Mouse (Mus musculus): ENCODE results near the gene Atp8b5.

The Atp8b5 gene

GRCm38 (mm10) chr4:43374266-43374665 is 107.3 kb downstream of the Atp8b5 start:
- in situ Hi-C loops (cut with MboI; ENCODE audit: low pct_unique_long_range_greater_than_20kb in 1 of 2, low sequenced_read_pairs in 2 of 2, unreplicated experiment in 1 of 2) = no loop called here

GRCm38 (mm10) chr4:43379601-43380000 is 112.6 kb downstream of the Atp8b5 start:
- in situ Hi-C loops (cut with MboI; ENCODE audit: low pct_unique_long_range_greater_than_20kb in 1 of 2, low sequenced_read_pairs in 2 of 2, unreplicated experiment in 1 of 2) = no loop called here

- in situ Hi-C loops (cut with MboI; ENCODE audit: low pct_unique_long_range_greater_than_20kb in 1 of 2, low sequenced_read_pairs in 2 of 2, unreplicated experiment in 1 of 2) = loop anchor here in 1 of 2 experiments (5.0 kb wide), 1 partner anchor 41 kb away; no protein-coding TSS in a partner anchor
Measured at GRCm38 (mm10) chr4:43380951-43381350, 114.0 kb downstream of the Atp8b5 start.

GRCm38 (mm10) chr4:43381408-43382154 is 114.6 kb downstream of the Atp8b5 start, which contains the start of gene Rusc2:
Gene Rusc2 (plus strand): TSS chr4:43381979.
- in situ Hi-C loops (cut with MboI; ENCODE audit: low pct_unique_long_range_greater_than_20kb in 1 of 2, low sequenced_read_pairs in 2 of 2, unreplicated experiment in 1 of 2) = loop anchor here in 1 of 2 experiments (5.0 kb wide), 1 partner anchor 41 kb away; no protein-coding TSS in a partner anchor

- in situ Hi-C loops (cut with MboI; ENCODE audit: low pct_unique_long_range_greater_than_20kb in 1 of 2, low sequenced_read_pairs in 2 of 2, unreplicated experiment in 1 of 2) = loop anchor here in 1 of 2 experiments (5.0 kb wide), 1 partner anchor 40 kb away; no protein-coding TSS in a partner anchor
Measured at GRCm38 (mm10) chr4:43382155-43383020, 115.4 kb downstream of the Atp8b5 start.

GRCm38 (mm10) chr4:43383246-43384082 is 116.5 kb downstream of the Atp8b5 start:
- in situ Hi-C loops (cut with MboI; ENCODE audit: low pct_unique_long_range_greater_than_20kb in 1 of 2, low sequenced_read_pairs in 2 of 2, unreplicated experiment in 1 of 2) = loop anchor here in 1 of 2 experiments (5.0 kb wide), 1 partner anchor 39 kb away; no protein-coding TSS in a partner anchor

GRCm38 (mm10) chr4:43384083-43384460 is 117.1 kb downstream of the Atp8b5 start:
- in situ Hi-C loops (cut with MboI; ENCODE audit: low pct_unique_long_range_greater_than_20kb in 1 of 2, low sequenced_read_pairs in 2 of 2, unreplicated experiment in 1 of 2) = loop anchor here in 1 of 2 experiments (5.0 kb wide), 1 partner anchor 38 kb away; no protein-coding TSS in a partner anchor

- in situ Hi-C loops (cut with MboI; ENCODE audit: low pct_unique_long_range_greater_than_20kb in 1 of 2, low sequenced_read_pairs in 2 of 2, unreplicated experiment in 1 of 2) = loop anchor here in 1 of 2 experiments (5.0 kb wide), 1 partner anchor 38 kb away; no protein-coding TSS in a partner anchor
Measured at GRCm38 (mm10) chr4:43384541-43384940, 117.6 kb downstream of the Atp8b5 start.

GRCm38 (mm10) chr4:43386932-43387331 is 120.0 kb downstream of the Atp8b5 start:
- in situ Hi-C loops (cut with MboI; ENCODE audit: low pct_unique_long_range_greater_than_20kb in 1 of 2, low sequenced_read_pairs in 2 of 2, unreplicated experiment in 1 of 2) = no loop called here

GRCm38 (mm10) chr4:43389390-43389789 is 122.4 kb downstream of the Atp8b5 start:
- in situ Hi-C loops (cut with MboI; ENCODE audit: low pct_unique_long_range_greater_than_20kb in 1 of 2, low sequenced_read_pairs in 2 of 2, unreplicated experiment in 1 of 2) = no loop called here

- in situ Hi-C loops (cut with MboI; ENCODE audit: low pct_unique_long_range_greater_than_20kb in 1 of 2, low sequenced_read_pairs in 2 of 2, unreplicated experiment in 1 of 2) = no loop called here
Measured at GRCm38 (mm10) chr4:43389845-43390440, 123.0 kb downstream of the Atp8b5 start.

GRCm38 (mm10) chr4:43391521-43392050 is 124.6 kb downstream of the Atp8b5 start:
- in situ Hi-C loops (cut with MboI; ENCODE audit: low pct_unique_long_range_greater_than_20kb in 1 of 2, low sequenced_read_pairs in 2 of 2, unreplicated experiment in 1 of 2) = no loop called here

- in situ Hi-C loops (cut with MboI; ENCODE audit: low pct_unique_long_range_greater_than_20kb in 1 of 2, low sequenced_read_pairs in 2 of 2, unreplicated experiment in 1 of 2) = no loop called here
Measured at GRCm38 (mm10) chr4:43394345-43394891, 127.5 kb downstream of the Atp8b5 start.

- in situ Hi-C loops (cut with MboI; ENCODE audit: low pct_unique_long_range_greater_than_20kb in 1 of 2, low sequenced_read_pairs in 2 of 2, unreplicated experiment in 1 of 2) = no loop called here
Measured at GRCm38 (mm10) chr4:43395147-43395546, 128.2 kb downstream of the Atp8b5 start.

- in situ Hi-C loops (cut with MboI; ENCODE audit: low pct_unique_long_range_greater_than_20kb in 1 of 2, low sequenced_read_pairs in 2 of 2, unreplicated experiment in 1 of 2) = no loop called here
Measured at GRCm38 (mm10) chr4:43395836-43396235, 128.9 kb downstream of the Atp8b5 start.

GRCm38 (mm10) chr4:43396381-43396780 is 129.4 kb downstream of the Atp8b5 start:
- in situ Hi-C loops (cut with MboI; ENCODE audit: low pct_unique_long_range_greater_than_20kb in 1 of 2, low sequenced_read_pairs in 2 of 2, unreplicated experiment in 1 of 2) = no loop called here

GRCm38 (mm10) chr4:43398014-43398413 is 131.1 kb downstream of the Atp8b5 start:
- in situ Hi-C loops (cut with MboI; ENCODE audit: low pct_unique_long_range_greater_than_20kb in 1 of 2, low sequenced_read_pairs in 2 of 2, unreplicated experiment in 1 of 2) = no loop called here
